Mouse (Mus musculus) stomach, postnatal 0 days (tissue): ENCODE results near the gene Psip1. TPM values are rescaled to one million over a fixed set of nuclear protein-coding genes. Genes with fewer than 3 reads are reported as not detected.
"Not testable (repeated sequence)": the region's sequence is repeated elsewhere in the genome, so short reads cannot be mapped to it uniquely, and the experiment has no call there.

ENCODE experiments used
- ATAC-seq: fragments of 200-750 bp; cut with Nextera tagmentation; 2 replicates; pipeline ENCODE4 v1.8.0; 2017; ENCODE audit not compliant: low FRiP score, low TSS enrichment
- DNase-seq: peaks from one replicate; pipeline ENCODE4 v3.0.0-alpha.2; 2016; ENCODE audit warnings: low spot score
- H3K27ac ChIP-seq: fragments of 300-500 bp; sonication (generic); replicated peaks from 2 replicates; pipeline ENCODE4 v1.5.1; 2014; ENCODE audit warnings: mild to moderate bottlenecking, control low read depth
- H3K27me3 ChIP-seq: fragments of 300-500 bp; sonication (generic); 2 replicates; pipeline ENCODE4 v1.6.1; 2014; ENCODE audit warnings: low read length; ENCODE audit not compliant: control insufficient read depth, insufficient read depth
- H3K36me3 ChIP-seq: fragments of 300-500 bp; sonication (generic); 2 replicates; pipeline ENCODE4 v1.6.1; 2014; ENCODE audit warnings: low read length, mixed read lengths; ENCODE audit not compliant: control insufficient read depth, insufficient read depth
- H3K4me1 ChIP-seq: fragments of 300-500 bp; sonication (generic); replicated peaks from 2 replicates; pipeline ENCODE4 v1.6.1; 2014; ENCODE audit warnings: antibody characterized with exemption; ENCODE audit not compliant: control insufficient read depth, insufficient read depth
- H3K4me2 ChIP-seq: fragments of 300-500 bp; sonication (generic); replicated peaks from 2 replicates; pipeline ENCODE4 v1.6.1; 2014; ENCODE audit warnings: low read depth, mild to moderate bottlenecking, control low read depth, moderate library complexity
- H3K4me3 ChIP-seq: fragments of 300-500 bp; sonication (generic); 2 replicates; pipeline ENCODE4 v1.5.1; 2014; ENCODE audit warnings: low read depth, low read length, control low read depth
- H3K9ac ChIP-seq: fragments of 300-500 bp; sonication (generic); 2 replicates; pipeline ENCODE4 v1.6.1; 2014; ENCODE audit warnings: mild to moderate bottlenecking, low read length, control low read depth, mixed read lengths
- H3K9me3 ChIP-seq: fragments of 300-500 bp; sonication (generic); 2 replicates; pipeline ENCODE4 v1.6.1; 2016; ENCODE audit warnings: low read length; ENCODE audit not compliant: control insufficient read depth
- CTCF ChIP-seq: IDR thresholded peaks from 2 replicates; pipeline ENCODE4 v1.5.1; 2016; ENCODE audit warnings: antibody characterized with exemption, low read depth, mild to moderate bottlenecking, moderate library complexity
- EP300 ChIP-seq: optimal IDR thresholded peaks from 2 replicates; pipeline ENCODE3; 2016; ENCODE audit warnings: antibody characterized with exemption
- WGBS: fragments of 180-500 bp; shearing (Covaris S2); extraction: QIAGEN DNeasy Blood & Tissue Kit; methylation state at CpG from one replicate; pipeline ENCODE4 v1.1.7; 2014; 5-methylcytosine and 5-hydroxymethylcytosine counted together
- polyA plus RNA-seq: library from polyadenylated mRNA; unstranded; fragments of >200 nt; fragmentation: Nextera tagmentation; extraction: Ambion mirVana; gene quantifications from 2 replicates; pipeline ENCODE4 v1.2.1, GENCODE M21; 2015

Psip1 gene
- polyA plus RNA-seq, 1 experiment from 2014 or later = 36.5 TPM

GRCm38 (mm10) chr4:83519807-83520206 is 33.5 kb upstream of the Psip1 start:
- Histone ChIP-seq H3K9me3 (no peaks in the 10 kb centered on the region), H3K36me3 (no peaks in the 10 kb centered on the region), H3K9ac (no peak overlapping the region), H3K4me1 (no peaks in the 10 kb centered on the region), H3K4me3 (no peak overlapping the region), H3K27me3 (no peaks in the 10 kb centered on the region), H3K27ac (no peak overlapping the region), H3K4me2 (no peak overlapping the region)
- DNase-seq (no peak), ATAC-seq (no peak)
- TF ChIP-seq CTCF = no peak
- no peak for TF ChIP-seq EP300

GRCm38 (mm10) chr4:83519148-83519547 is 32.9 kb upstream of the Psip1 start:
- Histone ChIP-seq H3K27me3 (no peaks in the 10 kb centered on the region), H3K4me1 (no peaks in the 10 kb centered on the region), H3K9me3 (no peaks in the 10 kb centered on the region), H3K4me2 (no peak overlapping the region), H3K36me3 (no peaks in the 10 kb centered on the region), H3K9ac (no peak overlapping the region), H3K27ac (no peak overlapping the region), H3K4me3 (no peak overlapping the region)
- TF ChIP-seq EP300 = no peak
- no peak for TF ChIP-seq CTCF
- DNase-seq = no peak
- ATAC-seq = no peak
- WGBS = 71% methylated on average over 2 of the region's 2 CpGs

- 91% methylated on average over 5 of the region's 6 CpGs for WGBS
- H3K27ac ChIP-seq, H3K4me1 ChIP-seq, ATAC-seq, H3K27me3 ChIP-seq, H3K9ac ChIP-seq, H3K36me3 ChIP-seq, H3K4me3 ChIP-seq, H3K9me3 ChIP-seq, H3K4me2 ChIP-seq, DNase-seq: not testable (repeated sequence)
Observed at GRCm38 (mm10) chr4:83516144-83516543, 29.9 kb upstream of the Psip1 start.

- 86% methylated on average over 10 of the region's 10 CpGs for WGBS
- H3K4me1 ChIP-seq = no peaks in the 10 kb centered on the region
- H3K36me3 ChIP-seq = no peaks in the 10 kb centered on the region
- H3K4me2 ChIP-seq = no peak overlapping the region
- H3K9ac ChIP-seq = no peak overlapping the region
- TF ChIP-seq CTCF = peak; percentile 62
- TF ChIP-seq EP300 = no peak
- no peaks in the 10 kb centered on the region for H3K27me3 ChIP-seq
- H3K9me3 ChIP-seq = no peaks in the 10 kb centered on the region
- DNase-seq (no peak), ATAC-seq (no peak)
- no peak overlapping the region for H3K27ac ChIP-seq
- H3K4me3 ChIP-seq = no peak overlapping the region
Observed at GRCm38 (mm10) chr4:83514976-83515669, 28.9 kb upstream of the Psip1 start.

GRCm38 (mm10) chr4:83514183-83514582 is 27.9 kb upstream of the Psip1 start:
- ATAC-seq = no peak
- no peak overlapping the region for H3K27ac ChIP-seq
- WGBS = 80% methylated on average over 1 of the region's 1 CpGs

GRCm38 (mm10) chr4:83512644-83513043 is 26.4 kb upstream of the Psip1 start:
- WGBS = 62% methylated on average over 2 of the region's 2 CpGs
- H3K27ac ChIP-seq = no peak overlapping the region
- no peak for TF ChIP-seq EP300
- TF ChIP-seq CTCF = no peak
- no peaks in the 10 kb centered on the region for H3K4me1 ChIP-seq
- H3K4me3 ChIP-seq = no peak overlapping the region
- DNase-seq = no peak
- no peaks in the 10 kb centered on the region for H3K9me3 ChIP-seq
- no peak overlapping the region for H3K9ac ChIP-seq
- no peak overlapping the region for H3K4me2 ChIP-seq
- H3K27me3 ChIP-seq = no peaks in the 10 kb centered on the region
- no peaks in the 10 kb centered on the region for H3K36me3 ChIP-seq
- ATAC-seq = no peak

More at GRCm38 (mm10) chr4:83514183-83514582, 27.9 kb upstream of the Psip1 start:
- H3K9ac ChIP-seq = no peak overlapping the region
- no peaks in the 10 kb centered on the region for H3K27me3 ChIP-seq
- no peaks in the 10 kb centered on the region for H3K36me3 ChIP-seq
- H3K4me2 ChIP-seq = no peak overlapping the region
- no peak overlapping the region for H3K4me3 ChIP-seq
- DNase-seq = no peak
- no peaks in the 10 kb centered on the region for H3K9me3 ChIP-seq
- no peaks in the 10 kb centered on the region for H3K4me1 ChIP-seq
- TF ChIP-seq CTCF (no peak), EP300 (no peak)
